Mouse (Mus musculus): ENCODE measurements around the gene AC140267.1.

The AC140267.1 gene

DNA sequence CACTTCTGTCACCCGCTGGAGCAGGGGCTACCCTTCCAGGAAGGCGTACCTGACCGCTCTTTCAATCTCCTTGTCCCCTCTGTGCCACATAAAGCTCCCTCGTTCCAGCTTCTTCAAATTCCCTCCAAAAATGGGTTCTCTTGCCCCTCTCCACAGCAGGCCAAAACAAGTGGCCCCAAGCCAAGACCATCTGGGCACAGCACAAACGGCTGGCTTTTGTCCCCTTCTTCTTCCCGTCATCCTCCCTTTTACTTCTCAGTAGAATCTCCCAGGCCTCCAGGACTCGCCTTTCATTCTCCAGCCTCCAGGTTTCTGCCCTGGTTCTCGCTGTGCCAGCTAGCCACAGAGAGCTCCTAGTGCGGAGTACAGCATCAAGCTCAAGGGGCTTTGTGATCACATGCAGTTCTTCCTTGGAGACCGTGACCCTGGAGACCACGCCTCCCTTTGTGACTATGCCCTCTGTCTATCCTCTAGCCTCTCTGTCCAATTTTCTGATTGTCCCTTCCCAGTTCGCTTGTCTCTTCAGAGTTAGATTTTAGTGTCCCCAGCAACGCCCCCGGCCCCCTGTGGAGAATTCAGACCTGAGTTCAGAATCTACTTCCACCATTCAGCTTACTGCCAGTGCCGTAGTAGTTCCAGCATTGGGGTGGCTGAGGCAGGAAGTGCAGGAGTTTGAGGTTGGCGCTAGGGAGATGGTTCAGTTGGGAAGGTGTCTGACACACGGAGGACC, 7.4 kb upstream of the AC140267.1 start:
- DNase-seq (ENCODE audit: low read depth, low spot score): no peak

GRCm38 (mm10) chr15:80232331-80232730, 3.3 kb upstream of the AC140267.1 start:
- no peak for DNase-seq (ENCODE audit: low read depth, low spot score)

GRCm38 (mm10) chr15:80233053-80233452, 2.6 kb upstream of the AC140267.1 start:
- DNase-seq (ENCODE audit: low read depth, low spot score): no peak

- DNase-seq (ENCODE audit: low read depth, low spot score): peak; percentile 98
These were observed 1.7 kb upstream of the AC140267.1 start, which contains the start of gene Mief1 for GRCm38 (mm10) chr15:80233733-80234509. Gene Mief1 (plus strand): TSS chr15:80234018.

DNA sequence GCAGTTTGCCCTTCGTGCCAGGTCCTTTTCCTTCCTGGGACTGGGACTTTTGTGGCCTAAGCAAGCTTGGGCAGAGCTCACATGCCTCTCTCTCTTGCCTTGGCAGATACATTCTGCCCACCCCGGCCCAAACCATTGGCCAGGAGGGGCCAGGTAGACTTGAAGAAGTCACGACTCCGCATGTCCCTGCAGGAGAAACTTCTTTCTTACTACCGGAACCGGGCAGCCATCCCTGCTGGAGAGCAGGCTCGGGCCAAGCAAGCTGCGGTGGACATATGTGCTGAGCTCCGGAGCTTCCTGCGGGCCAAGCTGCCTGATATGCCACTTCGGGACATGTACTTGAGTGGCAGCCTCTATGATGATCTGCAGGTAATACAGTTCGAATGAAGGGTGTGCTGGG, 12.5 kb downstream of the AC140267.1 start:
- DNase-seq (ENCODE audit: low read depth, low spot score): no peak

DNA sequence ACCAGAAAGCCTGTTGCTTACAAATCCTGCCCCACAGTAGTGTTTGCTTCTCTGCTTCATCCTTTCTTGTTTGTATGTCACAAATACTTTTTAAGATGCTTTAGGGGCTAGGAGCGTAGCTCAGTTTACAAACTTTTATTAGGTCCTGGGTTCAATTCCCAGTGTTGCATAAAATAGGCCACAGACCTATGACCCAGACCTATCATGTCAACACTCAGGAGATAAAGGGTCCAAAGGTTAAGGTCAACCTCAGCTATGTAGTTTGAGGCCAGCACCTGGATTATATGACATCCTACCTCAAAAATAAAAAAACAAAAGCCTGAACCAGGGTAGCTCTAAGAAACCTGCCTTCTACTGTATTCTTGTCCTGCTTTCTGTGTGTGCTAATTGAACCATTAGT, 13.0 kb downstream of the AC140267.1 start:
- no peak for DNase-seq (ENCODE audit: low read depth, low spot score)

DNA sequence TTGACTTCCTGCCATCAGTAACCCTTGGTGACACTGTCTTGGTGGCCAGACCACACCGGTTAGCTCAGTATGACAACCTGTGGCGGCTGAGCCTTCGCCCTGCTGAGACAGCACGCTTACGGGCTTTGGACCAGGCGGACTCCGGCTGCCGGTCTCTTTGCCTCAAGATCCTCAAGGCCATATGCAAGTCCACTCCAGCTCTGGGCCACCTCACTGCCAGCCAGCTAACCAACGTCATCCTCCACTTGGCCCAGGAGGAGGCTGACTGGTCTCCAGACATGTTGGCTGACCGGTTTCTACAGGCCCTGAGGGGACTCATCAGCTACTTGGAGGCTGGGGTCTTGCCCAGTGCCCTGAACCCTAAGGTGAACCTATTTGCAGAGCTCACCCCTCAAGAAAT, 14.0 kb downstream of the AC140267.1 start:
- DNase-seq (ENCODE audit: low read depth, low spot score): no peak

DNA sequence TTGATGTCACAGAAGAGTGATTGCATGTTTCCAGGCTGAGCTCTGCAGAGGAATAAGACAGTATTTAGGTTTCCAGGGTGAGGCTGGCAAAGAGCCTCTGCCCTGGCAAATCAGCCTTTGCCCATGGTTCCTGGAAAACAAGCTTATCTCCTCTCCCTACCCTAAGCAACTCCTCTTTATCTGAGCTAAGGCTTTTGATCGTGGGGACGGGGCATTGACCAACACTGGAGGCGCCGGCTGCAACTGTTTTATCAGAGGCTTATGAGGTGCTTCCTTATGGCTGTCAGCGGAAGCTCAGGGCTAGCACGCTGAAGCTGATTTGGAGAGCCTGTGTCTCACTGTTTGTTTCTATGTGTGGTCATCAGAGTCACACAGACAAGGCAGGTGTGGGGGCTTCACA, 15.0 kb downstream of the AC140267.1 start:
- DNase-seq (ENCODE audit: low read depth, low spot score): no peak

GRCm38 (mm10) chr15:80253530-80253929, 17.9 kb downstream of the AC140267.1 start:
- DNase-seq (ENCODE audit: low read depth, low spot score): no peak

- DNase-seq (ENCODE audit: low read depth, low spot score): no peak
These were observed 18.6 kb downstream of the AC140267.1 start for GRCm38 (mm10) chr15:80254207-80254606.

- DNase-seq (ENCODE audit: low read depth, low spot score): peak; percentile 99
These were observed 19.4 kb downstream of the AC140267.1 start, which contains the start of gene Atf4 for GRCm38 (mm10) chr15:80254847-80255645. Gene Atf4 (plus strand): TSS chr15:80255184.

DNA sequence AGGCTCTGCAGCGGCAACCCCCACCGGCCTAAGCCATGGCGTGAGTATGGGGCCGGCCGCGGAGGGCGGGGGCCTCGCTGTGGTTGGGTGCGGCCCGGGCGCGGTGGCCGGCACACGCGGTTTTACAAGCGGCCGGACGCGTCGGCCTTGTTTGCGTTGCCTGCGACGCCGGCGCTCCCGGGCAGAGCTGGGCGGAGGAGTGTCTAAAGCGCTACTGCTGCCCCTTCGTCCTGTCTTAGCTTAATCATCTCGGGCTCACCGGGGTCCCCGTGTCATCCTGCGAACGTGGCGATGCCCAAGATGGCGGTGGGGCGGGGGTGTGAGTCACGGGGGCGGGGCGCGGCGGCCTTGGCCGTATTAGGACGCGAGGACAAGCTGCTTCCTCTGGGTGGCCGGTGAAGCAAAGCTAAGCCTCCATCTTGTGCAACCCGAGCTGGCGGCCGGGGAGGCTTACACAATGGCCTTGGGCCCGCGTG, 20.0 kb downstream of the AC140267.1 start:
- DNase-seq (ENCODE audit: low read depth, low spot score): peak; percentile 79

DNA sequence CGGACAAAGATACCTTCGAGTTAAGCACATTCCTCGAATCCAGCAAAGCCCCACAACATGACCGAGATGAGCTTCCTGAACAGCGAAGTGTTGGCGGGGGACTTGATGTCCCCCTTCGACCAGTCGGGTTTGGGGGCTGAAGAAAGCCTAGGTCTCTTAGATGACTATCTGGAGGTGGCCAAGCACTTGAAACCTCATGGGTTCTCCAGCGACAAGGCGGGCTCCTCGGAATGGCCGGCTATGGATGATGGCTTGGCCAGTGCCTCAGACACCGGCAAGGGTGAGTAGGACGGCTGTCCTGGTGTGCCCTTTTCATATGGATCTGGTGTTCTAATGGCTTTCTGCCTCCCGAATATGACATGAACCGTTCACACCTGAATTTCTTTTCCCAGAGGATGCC, 20.6 kb downstream of the AC140267.1 start:
- no peak for DNase-seq (ENCODE audit: low read depth, low spot score)

DNA sequence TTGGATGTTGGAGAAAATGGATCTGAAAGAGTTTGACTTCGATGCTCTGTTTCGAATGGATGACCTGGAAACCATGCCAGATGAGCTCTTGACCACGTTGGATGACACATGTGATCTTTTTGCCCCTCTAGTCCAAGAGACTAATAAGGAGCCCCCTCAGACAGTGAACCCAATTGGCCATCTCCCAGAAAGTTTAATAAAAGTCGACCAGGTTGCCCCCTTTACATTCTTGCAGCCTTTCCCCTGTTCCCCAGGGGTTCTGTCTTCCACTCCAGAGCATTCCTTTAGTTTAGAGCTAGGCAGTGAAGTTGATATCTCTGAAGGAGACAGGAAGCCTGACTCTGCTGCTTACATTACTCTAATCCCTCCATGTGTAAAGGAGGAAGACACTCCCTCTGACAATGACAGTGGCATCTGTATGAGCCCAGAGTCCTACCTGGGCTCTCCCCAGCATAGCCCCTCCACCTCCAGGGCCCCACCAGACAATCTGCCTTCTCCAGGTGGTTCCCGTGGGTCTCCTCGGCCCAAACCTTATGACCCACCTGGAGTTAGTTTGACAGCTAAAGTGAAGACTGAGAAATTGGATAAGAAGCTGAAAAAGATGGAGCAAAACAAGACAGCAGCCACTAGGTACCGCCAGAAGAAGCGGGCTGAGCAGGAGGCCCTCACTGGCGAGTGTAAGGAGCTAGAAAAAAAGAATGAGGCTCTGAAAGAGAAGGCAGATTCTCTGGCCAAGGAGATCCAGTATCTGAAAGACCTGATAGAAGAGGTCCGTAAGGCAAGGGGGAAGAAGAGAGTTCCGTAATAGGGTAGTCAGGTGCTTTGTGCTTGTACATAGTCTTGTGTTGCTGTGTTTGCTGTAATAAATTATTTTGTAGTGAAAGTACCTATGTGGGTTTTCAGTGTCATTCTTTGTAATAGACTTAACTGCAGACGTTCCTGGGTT, 21.3 kb downstream of the AC140267.1 start:
- no peak for DNase-seq (ENCODE audit: low read depth, low spot score)

- no peak for DNase-seq (ENCODE audit: low read depth, low spot score)
These were observed 22.1 kb downstream of the AC140267.1 start for GRCm38 (mm10) chr15:80257602-80258239.

DNA sequence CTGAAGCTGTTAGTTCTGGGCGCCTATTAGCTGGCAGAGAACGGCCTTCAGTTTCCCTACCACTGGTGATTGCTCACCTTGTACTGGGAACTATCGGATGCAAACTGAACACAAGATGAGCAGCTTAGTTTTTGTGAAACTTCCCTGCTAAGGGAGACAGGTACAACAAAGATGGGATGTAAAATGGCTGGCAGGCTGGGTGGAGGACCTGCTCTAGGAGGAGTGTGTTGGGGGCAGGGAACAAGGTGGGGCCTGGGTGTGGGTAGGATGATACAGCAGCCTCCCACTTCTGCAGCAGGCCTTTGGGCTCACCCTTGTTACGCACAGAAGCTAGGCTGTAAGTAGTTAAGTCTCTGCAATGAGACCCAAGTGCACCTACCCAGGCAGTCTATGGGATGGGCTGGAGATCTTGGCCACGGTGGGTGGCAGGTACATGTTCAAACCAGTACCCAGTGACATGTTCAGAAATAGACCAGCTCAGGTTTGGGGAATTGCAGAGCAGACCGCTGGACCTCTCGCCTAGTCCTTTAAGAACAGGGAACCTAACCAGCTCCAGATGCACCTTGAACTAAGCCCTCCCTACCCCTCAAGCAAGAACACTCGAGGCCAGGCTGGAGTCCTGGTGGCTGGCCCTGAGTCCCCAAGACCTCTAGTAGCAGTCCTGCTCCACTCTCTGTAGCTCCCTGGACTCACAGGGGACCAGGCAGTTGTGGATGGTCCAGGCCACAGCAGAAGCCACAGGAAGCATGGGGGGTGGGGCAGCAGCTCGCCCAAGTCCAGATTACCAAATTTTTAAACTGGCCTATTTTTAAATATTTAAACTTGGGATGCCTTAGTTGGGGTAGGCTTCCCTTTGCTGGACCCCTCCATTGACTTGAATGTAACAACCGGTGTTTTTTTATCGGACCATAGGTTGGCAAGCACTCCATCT, 22.9 kb downstream of the AC140267.1 start:
- peak; percentile 80 for DNase-seq (ENCODE audit: low read depth, low spot score)

DNA sequence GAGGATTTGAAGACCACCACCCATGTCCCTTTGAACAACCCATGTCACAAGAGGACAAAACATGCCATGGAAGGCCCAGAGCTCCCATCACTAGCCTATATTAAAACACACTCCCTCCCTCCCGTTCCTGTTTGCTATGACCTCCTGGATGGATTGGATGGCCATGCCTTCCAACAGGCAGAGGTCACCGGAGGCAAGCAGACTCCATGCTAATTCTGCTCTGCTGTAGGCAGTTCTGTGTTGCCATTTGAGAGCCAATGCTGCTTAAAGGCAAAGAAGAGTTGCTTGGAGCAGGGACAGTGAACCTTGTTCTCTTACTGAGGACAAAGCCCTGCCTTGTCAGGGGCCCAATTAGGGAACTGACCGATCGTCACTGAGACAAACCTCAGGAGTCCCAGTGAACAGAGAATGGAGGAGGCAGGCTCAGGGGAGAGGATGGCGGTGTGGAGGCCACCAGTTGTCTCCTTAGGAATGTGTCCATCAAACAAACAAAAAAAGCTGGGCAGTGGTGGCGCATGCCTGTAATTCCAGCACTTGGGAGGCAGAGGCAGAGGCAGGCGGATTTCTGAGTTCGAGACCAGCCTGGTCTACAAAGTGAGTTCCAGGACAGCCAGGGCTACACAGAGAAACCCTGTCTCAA, 23.9 kb downstream of the AC140267.1 start:
- DNase-seq (ENCODE audit: low read depth, low spot score): no peak

DNA sequence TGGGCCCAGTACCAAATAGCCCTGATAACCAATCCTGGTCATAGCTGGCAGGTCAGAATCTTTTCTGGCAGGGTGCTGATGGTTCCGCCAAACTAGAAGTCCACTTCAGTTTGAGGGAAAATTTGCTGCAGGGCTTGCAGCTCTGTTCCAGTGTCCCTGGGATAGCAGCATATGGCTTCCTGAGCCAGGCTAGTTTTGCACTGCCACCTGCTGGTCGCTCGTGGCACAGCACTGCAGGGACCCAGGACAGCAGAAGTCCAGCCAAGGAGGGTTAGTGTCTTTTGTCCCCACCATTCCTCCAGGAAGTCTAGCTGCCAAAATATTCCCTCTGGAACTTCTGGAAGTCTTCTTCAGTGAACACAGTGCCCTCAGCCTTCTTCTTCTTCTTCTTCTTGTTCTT, 25.0 kb downstream of the AC140267.1 start:
- DNase-seq (ENCODE audit: low read depth, low spot score): peak; percentile 81

GRCm38 (mm10) chr15:80261100-80261499, 25.5 kb downstream of the AC140267.1 start:
- DNase-seq (ENCODE audit: low read depth, low spot score): no peak

All from ES-CJ7 (cell line).